Mouse (Mus musculus) B cell, adult 67 days (primary cell): ENCODE data around the gene Lce6a. TPM values are rescaled to one million over a fixed set of nuclear protein-coding genes. Genes with fewer than 3 reads are reported as not detected.

ENCODE experiments used
- total RNA-seq, 2 experiments: library from RNA; stranded (reverse); gene quantifications; 4 replicates each; pipeline ENCODE4 v1.2.4; 2023

Lce6a gene
- total RNA-seq = not detected

DNA sequence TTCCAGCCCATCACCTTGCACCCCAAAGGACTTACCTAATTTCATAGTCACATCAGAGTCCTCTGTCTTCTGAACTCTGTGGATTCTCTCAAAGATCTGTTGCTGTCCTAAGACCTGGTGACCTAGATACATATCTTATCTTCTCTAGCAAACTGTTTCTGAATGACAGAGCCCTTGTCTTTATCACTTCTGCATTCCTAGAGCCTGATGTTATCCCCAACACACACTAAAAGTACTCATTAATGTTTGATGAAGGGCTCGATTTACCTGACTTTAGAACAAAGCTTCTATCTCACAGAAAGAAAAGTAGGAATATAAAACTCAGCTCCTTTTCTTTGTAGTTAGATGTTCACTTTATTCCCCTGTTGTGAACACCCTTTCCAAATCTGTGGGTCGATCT, at the start of gene Lce6a:
Gene Lce6a, minus strand, starts transcription at position 101 of the 400 bp plus-strand sequence.

DNA sequence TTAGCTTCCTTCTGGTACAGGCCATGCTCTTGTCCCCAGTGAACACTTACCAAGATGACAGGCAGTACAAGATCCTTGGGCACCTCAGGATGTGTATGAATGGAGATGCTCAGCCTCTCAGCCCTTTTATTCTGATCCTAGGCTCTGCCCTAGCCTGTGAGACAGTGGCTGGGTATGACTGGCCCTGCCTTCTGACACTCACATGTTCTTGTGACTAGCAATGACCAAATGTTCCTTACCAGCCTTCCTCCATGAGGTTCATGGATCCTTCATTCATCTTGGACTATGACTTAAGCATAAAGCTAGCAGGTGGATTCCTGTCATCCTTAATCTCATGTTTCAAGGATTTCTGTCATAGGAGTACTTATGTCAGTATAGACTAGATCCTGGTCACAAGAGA, 48.8 kb upstream of the Lce6a start, which contains the start of gene Lce1a2:
Gene Lce1a2, minus strand, starts transcription at position 101 of the 400 bp plus-strand sequence.

DNA sequence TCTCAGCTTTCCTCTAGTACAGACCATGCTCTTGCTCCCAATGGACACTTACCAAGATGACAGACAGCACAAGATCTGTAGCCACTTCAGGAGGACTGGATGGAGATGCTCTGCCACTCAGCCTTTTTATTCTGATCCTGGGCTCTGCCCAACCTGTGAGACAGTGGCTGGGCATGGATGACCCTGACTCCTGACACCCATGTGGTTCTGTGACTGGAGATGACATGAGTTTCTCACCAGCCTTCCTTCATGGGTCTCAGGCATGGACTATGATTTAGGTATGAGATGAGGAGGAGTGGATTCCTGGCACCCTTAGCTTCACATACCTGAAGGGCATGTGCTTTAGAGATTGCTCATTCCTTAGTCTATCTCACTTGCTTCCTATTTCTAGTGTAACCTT, 35.4 kb upstream of the Lce6a start, which contains the start of gene Lce1b:
Gene Lce1b, minus strand, starts transcription at position 101 of the 400 bp plus-strand sequence.

DNA sequence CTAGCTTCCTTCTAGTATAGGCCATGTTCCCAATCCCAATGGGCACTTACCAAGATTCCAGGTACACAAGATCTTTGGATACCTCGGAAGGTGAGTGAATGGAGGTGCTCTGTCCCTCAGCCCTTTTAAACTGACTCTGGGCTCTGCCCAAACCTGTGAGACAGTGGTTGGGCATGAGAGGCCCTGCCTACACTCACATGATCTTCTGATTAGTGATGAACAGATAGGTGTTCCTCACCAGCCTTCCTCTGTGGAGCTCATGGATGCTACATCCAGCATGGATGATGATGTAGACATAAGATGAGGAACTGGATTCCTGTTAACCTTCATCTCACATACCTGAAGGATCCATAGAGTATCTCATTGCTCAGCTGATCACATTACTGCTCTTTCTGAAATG, 26.7 kb upstream of the Lce6a start, which contains the start of gene Lce1a1:
Gene Lce1a1, minus strand, starts transcription at position 101 of the 400 bp plus-strand sequence.

DNA sequence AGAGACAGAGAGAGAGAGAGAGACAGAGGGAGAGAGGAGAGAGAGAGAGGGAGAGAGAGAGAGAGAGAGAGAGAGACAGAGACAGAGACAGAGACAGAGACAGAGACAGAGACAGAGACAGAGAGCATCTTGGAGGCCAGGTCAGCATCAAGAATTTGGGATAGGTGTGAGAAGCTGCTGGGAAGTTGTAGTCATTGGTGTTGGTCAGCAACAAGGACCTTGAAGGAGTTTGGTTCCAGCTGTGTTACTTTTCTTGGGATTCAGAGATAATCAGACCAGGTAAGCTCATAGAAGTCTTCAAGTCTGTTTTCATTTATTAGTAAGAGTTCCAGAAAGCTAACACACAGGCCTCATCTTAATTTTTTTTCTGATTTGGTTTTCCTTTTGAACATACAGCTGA, 14.1 kb downstream of the Lce6a start, which contains the start of gene 2210017I01Rik:
Gene 2210017I01Rik, minus strand, starts transcription at position 101 of the 400 bp plus-strand sequence.

DNA sequence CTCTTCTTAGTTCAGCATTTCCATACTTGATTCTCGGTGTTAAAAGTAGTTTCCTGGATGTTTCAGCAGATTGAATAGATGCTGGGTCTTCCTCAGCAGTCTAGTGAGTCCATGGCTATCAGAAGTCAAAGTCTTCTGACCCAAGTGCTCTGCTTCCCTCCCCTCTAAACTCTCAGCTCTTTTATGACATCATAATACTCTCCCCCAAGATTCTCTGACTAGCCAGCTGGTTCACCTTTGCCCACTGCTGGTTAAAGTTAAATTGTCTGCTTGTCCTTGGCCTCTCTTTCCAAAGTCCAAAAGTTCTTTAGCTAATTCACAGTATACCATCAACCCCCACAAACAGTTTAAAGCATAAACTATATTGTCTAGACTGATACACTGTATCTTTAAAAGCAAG, 32.6 kb downstream of the Lce6a start, which contains the start of gene Smcp:
Gene Smcp, minus strand, starts transcription at position 140 of the 400 bp plus-strand sequence.

DNA sequence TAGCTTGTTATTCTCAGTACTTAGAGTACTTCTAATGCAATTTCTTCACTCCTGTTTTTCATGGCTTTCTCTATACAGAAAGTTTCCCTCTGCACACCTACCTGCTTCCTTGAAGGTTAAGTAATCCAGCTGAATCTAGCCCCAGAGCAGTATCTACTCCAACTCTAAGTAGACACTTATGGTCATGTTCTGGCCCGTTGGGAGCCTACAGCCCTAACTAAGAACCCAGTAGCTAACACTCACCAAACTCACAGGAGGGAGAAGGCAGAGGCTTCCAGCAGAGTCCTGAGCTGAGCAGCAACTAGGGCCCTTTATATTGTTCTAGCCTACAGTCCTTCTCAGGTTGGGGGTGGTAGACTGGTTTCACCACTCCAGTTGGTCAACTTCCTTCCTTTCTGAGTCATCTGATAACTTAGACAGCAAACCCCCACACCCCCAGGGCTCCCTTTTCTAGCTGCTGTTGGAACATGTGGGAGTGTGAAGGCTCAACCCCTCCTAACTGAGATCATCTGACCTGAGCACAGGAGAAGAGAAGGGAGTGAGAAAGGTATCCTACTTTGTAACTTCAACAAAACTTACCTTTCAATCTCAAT, 47.9 kb downstream of the Lce6a start, which contains the start of gene Ivl:
Gene Ivl, minus strand, starts transcription at position 287 of the 593 bp plus-strand sequence.

Other genes with a start within 250 kb of the Lce6a start
- not detected for gene Sprr2h, start 236.0 kb downstream of the Lce6a start, total RNA-seq
- not detected for gene Sprr2i, start 213.7 kb downstream of the Lce6a start, total RNA-seq
- gene Sprr2j-ps, start 203.6 kb downstream of the Lce6a start, total RNA-seq = not detected
- gene Gm9774, start 192.2 kb downstream of the Lce6a start, total RNA-seq = 1 to 10 TPM; 1.6 to 2.5 TPM
- gene Sprr2k, start 189.1 kb downstream of the Lce6a start, total RNA-seq = not detected
- gene Sprr1b, start 182.9 kb downstream of the Lce6a start, total RNA-seq = not detected
- gene Sprr3, start 162.9 kb downstream of the Lce6a start, total RNA-seq = not detected
- not detected for gene Sprr1a, start 135.8 kb downstream of the Lce6a start, total RNA-seq
- gene Sprr4, start 121.2 kb downstream of the Lce6a start, total RNA-seq = not detected
- gene 2310046K23Rik, start 87.1 kb downstream of the Lce6a start, total RNA-seq = not detected
- gene Ivl, start 47.9 kb downstream of the Lce6a start, total RNA-seq = not detected
- not detected for gene Smcp, start 32.7 kb downstream of the Lce6a start, total RNA-seq
- not detected for gene 2210017I01Rik, start 14.2 kb downstream of the Lce6a start, total RNA-seq
- gene Lce1a1, start 26.6 kb upstream of the Lce6a start, total RNA-seq = not detected
- not detected for gene Lce1b, start 35.3 kb upstream of the Lce6a start, total RNA-seq
- gene Lce1a2, start 48.7 kb upstream of the Lce6a start, total RNA-seq = not detected
- gene Lce1c, start 57.6 kb upstream of the Lce6a start, total RNA-seq = not detected
- gene Lce1d, start 65.5 kb upstream of the Lce6a start, total RNA-seq = not detected
- not detected for gene Lce1e, start 87.4 kb upstream of the Lce6a start, total RNA-seq
- gene Lce1f, start 98.7 kb upstream of the Lce6a start, total RNA-seq = not detected
- gene Gm38119, start 117.4 kb upstream of the Lce6a start, total RNA-seq = not detected
- gene Lce1g, start 130.7 kb upstream of the Lce6a start, total RNA-seq = not detected
- not detected for gene Lce1h, start 143.4 kb upstream of the Lce6a start, total RNA-seq
- not detected for gene Lce1i, start 157.2 kb upstream of the Lce6a start, total RNA-seq
- gene Lce1j, start 168.9 kb upstream of the Lce6a start, total RNA-seq = not detected
- not detected for gene Lce1k, start 186.2 kb upstream of the Lce6a start, total RNA-seq
- not detected for gene Kprp, start 205.6 kb upstream of the Lce6a start, total RNA-seq
- gene Lce1l, start 229.6 kb upstream of the Lce6a start, total RNA-seq = not detected
- not detected for gene 2310050C09Rik, start 248.6 kb upstream of the Lce6a start, total RNA-seq